Mouse (Mus musculus) bone marrow macrophage, adult 2 months (primary cell): Measurements from ENCODE around the gene Zfp607b. TPM values are rescaled to one million over a fixed set of nuclear protein-coding genes. Genes with fewer than 3 reads are reported as not detected.

ENCODE experiments used
- H3K27ac ChIP-seq: 2 replicates; pipeline ENCODE4 v1.5.1; 2012; ENCODE audit warnings: low read depth, low read length; ENCODE audit not compliant: insufficient read depth
- H3K4me1 ChIP-seq: 2 replicates; pipeline ENCODE4 v1.6.1; 2012; ENCODE audit warnings: low read length; ENCODE audit not compliant: control insufficient read depth, insufficient read depth
- H3K4me3 ChIP-seq: 2 replicates; pipeline ENCODE4 v1.5.1; 2012; ENCODE audit warnings: mild to moderate bottlenecking, low read length, moderate library complexity; ENCODE audit not compliant: insufficient read depth
- CTCF ChIP-seq: IDR thresholded peaks from 2 replicates; pipeline ENCODE4 v1.5.1; 2012; ENCODE audit warnings: low read depth, mild to moderate bottlenecking, low read length, moderate library complexity
- POLR2A ChIP-seq: IDR thresholded peaks from 2 replicates; pipeline ENCODE4 v1.6.1; 2012; ENCODE audit warnings: mild to moderate bottlenecking, low read depth, low read length, borderline replicate concordance
- polyA plus RNA-seq: library from polyadenylated mRNA; stranded (reverse); fragments of >200 nt; gene quantifications from 2 replicates; pipeline ENCODE4 v1.2.4, GENCODE M21; 2012; ENCODE audit not compliant: missing spikeins, insufficient read depth, insufficient read length

Gene Zfp607b
- polyA plus RNA-seq, 1 experiment, result 5.6 TPM

- Histone ChIP-seq H3K27ac (no peak overlapping the region), H3K4me3 (no peak overlapping the region), H3K4me1 (peaks cover 12% of the 10 kb centered on the region)
- TF ChIP-seq CTCF, result no peak
- no peak for TF ChIP-seq POLR2A
These were observed 5.9 kb upstream of the Zfp607b start for GRCm38 (mm10) chr7:27683218-27683617.

- peaks cover 15% of the 10 kb centered on the region for H3K4me1 ChIP-seq
These were observed 3.9 kb upstream of the Zfp607b start for GRCm38 (mm10) chr7:27685220-27685619.

GRCm38 (mm10) chr7:27685681-27686080, 3.5 kb upstream of the Zfp607b start:
- no peak for TF ChIP-seq CTCF
- no peak for TF ChIP-seq POLR2A
- peak overlapping the region; percentile 50 for H3K4me3 ChIP-seq
- H3K27ac ChIP-seq, result no peak overlapping the region
- H3K4me1 ChIP-seq, result peaks cover 15% of the 10 kb centered on the region

More at GRCm38 (mm10) chr7:27685220-27685619, 3.9 kb upstream of the Zfp607b start:
- peak overlapping the region; percentile 50 for H3K4me3 ChIP-seq
- no peak for TF ChIP-seq CTCF
- no peak for TF ChIP-seq POLR2A
- peak overlapping the region; percentile 44; the same call in 1 of the 2 replicates for H3K27ac ChIP-seq

GRCm38 (mm10) chr7:27687043-27687442, 2.1 kb upstream of the Zfp607b start:
- H3K4me3 ChIP-seq, result no peak overlapping the region
- no peak overlapping the region for H3K27ac ChIP-seq
- TF ChIP-seq CTCF, result no peak
- peaks cover 15% of the 10 kb centered on the region for H3K4me1 ChIP-seq

- Histone ChIP-seq H3K27ac (no peak overlapping the region), H3K4me3 (no peak overlapping the region), H3K4me1 (peaks cover 15% of the 10 kb centered on the region)
- TF ChIP-seq POLR2A (no peak), CTCF (no peak)
These were observed 1.3 kb upstream of the Zfp607b start for GRCm38 (mm10) chr7:27687836-27688235.

GRCm38 (mm10) chr7:27688246-27688788, 823 bp upstream of the Zfp607b start:
- TF ChIP-seq CTCF (no peak), POLR2A (no peak)
- H3K4me3 ChIP-seq, result peak overlapping the region; percentile 79
- H3K27ac ChIP-seq, result peak overlapping the region; percentile 21; the same call in 1 of the 2 replicates
- peaks cover 13% of the 10 kb centered on the region for H3K4me1 ChIP-seq

GRCm38 (mm10) chr7:27691076-27691475, 1.9 kb downstream of the Zfp607b start:
- Histone ChIP-seq H3K27ac (no peak overlapping the region), H3K4me1 (0 out of 2 replicates have a peak, but pooled peaks cover 4% of the 10 kb centered on the region), H3K4me3 (no peak overlapping the region)
- TF ChIP-seq POLR2A (no peak), CTCF (peak; percentile 70)

- no peak overlapping the region for H3K4me3 ChIP-seq
- H3K4me1 ChIP-seq, result no peaks in the 10 kb centered on the region
- TF ChIP-seq CTCF (no peak), POLR2A (no peak)
- no peak overlapping the region for H3K27ac ChIP-seq
These were observed 7.6 kb downstream of the Zfp607b start for GRCm38 (mm10) chr7:27696711-27697110.

- TF ChIP-seq POLR2A (no peak), CTCF (no peak)
- H3K27ac ChIP-seq, result no peak overlapping the region
- H3K4me3 ChIP-seq, result no peak overlapping the region
- no peaks in the 10 kb centered on the region for H3K4me1 ChIP-seq
These were observed 21.3 kb downstream of the Zfp607b start for GRCm38 (mm10) chr7:27710402-27710801.

GRCm38 (mm10) chr7:27721951-27722350, 32.8 kb downstream of the Zfp607b start:
- H3K4me1 ChIP-seq, result no peaks in the 10 kb centered on the region
- TF ChIP-seq CTCF (no peak), POLR2A (no peak)
- no peak overlapping the region for H3K4me3 ChIP-seq
- no peak overlapping the region for H3K27ac ChIP-seq
